Mouse (Mus musculus) MEL (cell line): ENCODE data around the gene Nr4a1.

Experiments
- CTCF ChIP-seq, 3 experiments: IDR thresholded peaks in 2 of 3; conservative IDR thresholded peaks in 1 of 3; 2 replicates each; pipeline ENCODE4 v1.5.1; 2011 to 2012; ENCODE audit warnings: low read length in 3 of 3, low read depth in 2 of 3, mild to moderate bottlenecking in 2 of 3, improper control_type of control experiment in 1 of 3, inconsistent platforms in 1 of 3, mixed read lengths in 1 of 3, moderate library complexity in 1 of 3; ENCODE audit not compliant: control insufficient read depth in 1 of 3, insufficient read depth in 1 of 3, poor library complexity in 1 of 3, severe bottlenecking in 1 of 3
- GATA1 ChIP-seq: IDR thresholded peaks from 2 replicates; pipeline ENCODE4 v1.6.1; 2011; ENCODE audit warnings: low read depth, low read length, improper control_type of control experiment
- POLR2AphosphoS2 ChIP-seq: IDR thresholded peaks from 2 replicates; pipeline ENCODE4 v1.6.1; 2011; ENCODE audit warnings: low read length, improper control_type of control experiment

- TF ChIP-seq POLR2AphosphoS2 (no peak), GATA1 (no peak), CTCF (IDR thresholded peaks at IDR 0.05 in 2 of 3, conservative IDR thresholded peaks at IDR 0.05 in 1 of 3; ENCODE audit: control insufficient read depth in 1 of 3, insufficient read depth in 1 of 3, low read depth in 2 of 3, low read length in 3 of 3, poor library complexity in 1 of 3, severe bottlenecking in 1 of 3) (no peak)
Observed at GRCm38 (mm10) chr15:101315378-101315777, 61.3 kb downstream of the Nr4a1 start.
